Comparison of ENCODE assay signal across 14 mouse cellular contexts in the genomic region with DNA sequence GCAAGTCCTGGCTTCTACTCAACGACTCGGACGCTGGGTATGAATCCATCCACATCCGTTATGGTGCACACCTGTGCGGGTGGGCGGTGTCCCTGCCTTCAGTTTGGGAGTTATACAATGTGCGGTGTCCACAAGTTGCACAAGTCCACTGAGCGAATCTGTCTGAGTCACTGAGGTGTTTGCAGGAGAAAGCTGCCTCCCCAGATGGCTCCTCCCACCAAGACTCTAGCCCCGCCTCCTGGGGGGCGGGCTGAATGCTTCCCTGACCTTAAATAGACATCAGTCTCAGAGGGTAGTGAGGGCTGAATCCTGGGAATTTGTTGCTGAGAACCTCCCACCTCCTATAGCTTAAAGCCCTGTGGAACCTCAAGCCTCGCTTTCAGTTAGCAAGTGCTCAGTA. TPM values are rescaled to one million over a fixed set of nuclear protein-coding genes. Genes with fewer than 3 reads are reported as not detected.
A peak's percentile ranks its signal among the peaks of the same experiment; 100 is the strongest.
DNase-seq lines count a peak whose midpoint lies in the region; ATAC-seq and TF ChIP-seq lines count a peak whose summit lies in the region.
"Had no signal": no experiment of that assay in that cellular context is flagged by ENCODE, and none has a peak within 500 bp of the region (broad histone marks: within the 10 kb centered on the region; RNA-seq: fewer than 3 reads in every experiment).

No protein-coding gene starts in this region.

- 87% methylated on average over 11 of the region's 11 CpGs for WGBS in kidney, embryonic 15.5 days
- WGBS in lung, embryonic 15.5 days = 87% methylated on average over 11 of the region's 11 CpGs
- WGBS in hindbrain, postnatal 0 days = 95% methylated on average over 11 of the region's 11 CpGs

- H3K27ac ChIP-seq in kidney, embryonic 15.5 days = peak overlapping the region; percentile 78
- no peak overlapping the region for H3K27ac ChIP-seq in lung, embryonic 15.5 days
- no peak overlapping the region for H3K27ac ChIP-seq in hindbrain, postnatal 0 days
- H3K27ac ChIP-seq: forebrain, embryonic 15.5 days; heart, embryonic 10.5 days; midbrain, embryonic 13.5 days had no signal

- peaks cover 13% of the 10 kb centered on the region for H3K4me1 ChIP-seq in E14TG2a.4 (replicated peaks; ENCODE audit: low read depth, low read length)
- H3K4me1 ChIP-seq in kidney, embryonic 15.5 days = peaks cover 42% of the 10 kb centered on the region
- H3K4me1 ChIP-seq in lung, embryonic 15.5 days = peaks cover 21% of the 10 kb centered on the region
- H3K4me1 ChIP-seq in hindbrain, postnatal 0 days (ENCODE audit: insufficient read depth, low read length) = no peaks in the 10 kb centered on the region
- H3K4me1 ChIP-seq: forebrain, embryonic 15.5 days; heart, embryonic 10.5 days; midbrain, embryonic 13.5 days had no signal

- no peaks in the 10 kb centered on the region for H3K9me3 ChIP-seq in E14TG2a.4 (ENCODE audit: low read length)
- H3K9me3 ChIP-seq in kidney, embryonic 15.5 days (replicated peaks) = no peaks in the 10 kb centered on the region
- no peaks in the 10 kb centered on the region for H3K9me3 ChIP-seq in lung, embryonic 15.5 days
- no peaks in the 10 kb centered on the region for H3K9me3 ChIP-seq in hindbrain, postnatal 0 days (ENCODE audit: low read length)
- H3K9me3 ChIP-seq: forebrain, embryonic 15.5 days; heart, embryonic 10.5 days; midbrain, embryonic 13.5 days had no signal

- H3K4me2 ChIP-seq in kidney, embryonic 15.5 days = peak overlapping the region; percentile 48
- peak overlapping the region; percentile 28; the same call in 1 of the 2 replicates for H3K4me2 ChIP-seq in lung, embryonic 15.5 days
- H3K4me2 ChIP-seq in hindbrain, postnatal 0 days (ENCODE audit: low read depth, low read length) = no peak overlapping the region
- H3K4me2 ChIP-seq: forebrain, embryonic 15.5 days; midbrain, embryonic 13.5 days had no signal

- no peak for ATAC-seq in kidney, embryonic 15.5 days (replicated peaks; ENCODE audit: low FRiP score)
- ATAC-seq in lung, embryonic 15.5 days (ENCODE audit: borderline replicate concordance, extremely low read depth, low FRiP score, low TSS enrichment) = no peak
- ATAC-seq in hindbrain, postnatal 0 days = no peak
- ATAC-seq: forebrain, embryonic 15.5 days; midbrain, embryonic 13.5 days had no signal

- H3K4me3 ChIP-seq in E14TG2a.4 (replicated peaks; ENCODE audit: low read length) = peak overlapping the region; percentile 66
- H3K4me3 ChIP-seq in kidney, embryonic 15.5 days (replicated peaks) = 0 out of 2 replicates have a peak overlapping the region, but pooled peaks have one; percentile 12
- no peak overlapping the region for H3K4me3 ChIP-seq in lung, embryonic 15.5 days
- H3K4me3 ChIP-seq in hindbrain, postnatal 0 days (ENCODE audit: low read length) = no peak overlapping the region
- H3K4me3 ChIP-seq: forebrain, embryonic 15.5 days; heart, embryonic 10.5 days; midbrain, embryonic 13.5 days had no signal

- no peak for TF ChIP-seq CTCF in E14TG2a.4 (conservative IDR thresholded peaks at IDR 0.05; ENCODE audit: low read length)
- TF ChIP-seq CTCF in hindbrain, postnatal 0 days (IDR thresholded peaks at IDR 0.05; ENCODE audit: low read depth) = no peak

- no peak overlapping the region for H3K9ac ChIP-seq in kidney, embryonic 15.5 days
- no peak overlapping the region for H3K9ac ChIP-seq in lung, embryonic 15.5 days
- no peak overlapping the region for H3K9ac ChIP-seq in hindbrain, postnatal 0 days (replicated peaks; ENCODE audit: low read length)
- H3K9ac ChIP-seq: forebrain, embryonic 15.5 days; midbrain, embryonic 13.5 days had no signal

- H3K27me3 ChIP-seq in E14TG2a.4 (ENCODE audit: insufficient read depth, low read length) = peaks cover 14% of the 10 kb centered on the region; the same call in 1 of the 2 replicates
- no peaks in the 10 kb centered on the region for H3K27me3 ChIP-seq in kidney, embryonic 15.5 days
- no peaks in the 10 kb centered on the region for H3K27me3 ChIP-seq in lung, embryonic 15.5 days
- no peaks in the 10 kb centered on the region for H3K27me3 ChIP-seq in hindbrain, postnatal 0 days (ENCODE audit: insufficient read depth, low read length)
- H3K27me3 ChIP-seq: forebrain, embryonic 15.5 days; midbrain, embryonic 13.5 days had no signal

- H3K36me3 ChIP-seq in E14TG2a.4 (ENCODE audit: insufficient read depth, low read length) = no peaks in the 10 kb centered on the region
- no peaks in the 10 kb centered on the region for H3K36me3 ChIP-seq in kidney, embryonic 15.5 days
- no peaks in the 10 kb centered on the region for H3K36me3 ChIP-seq in lung, embryonic 15.5 days
- no peaks in the 10 kb centered on the region for H3K36me3 ChIP-seq in hindbrain, postnatal 0 days (ENCODE audit: insufficient read depth, low read length)
- H3K36me3 ChIP-seq: forebrain, embryonic 15.5 days; heart, embryonic 10.5 days; midbrain, embryonic 13.5 days had no signal

- peak; percentile 93 for DNase-seq in ZHBTc4 (ENCODE audit: low read depth, low spot score)
- no peak for DNase-seq in layer of hippocampus, postnatal 10 days (ENCODE audit: low spot score in 2 of 2)
- DNase-seq in hindbrain, postnatal 0 days (ENCODE audit: low spot score) = no peak
- no peak for DNase-seq in ovary, postnatal 14 days (ENCODE audit: low spot score)
- DNase-seq in cerebellum, adult 11 months = no peak
- DNase-seq: cerebellum, postnatal 36 days; layer of hippocampus, postnatal 36 days; thymus, adult 2 months had no signal

RNA-seq across cellular contexts. Expression of a gene that starts 35.6 kb away (rescaled TPM):
- polyA plus RNA-seq in kidney, embryonic 15.5 days (2015; fragmentation: Nextera tagmentation; extraction: Ambion mirVana) = 543 and 552 TPM in 2 replicates
- polyA plus RNA-seq in lung, embryonic 15.5 days (2015; fragmentation: Nextera tagmentation; extraction: Ambion mirVana) = 552 and 563 TPM in 2 replicates
- 100 to 1,000 TPM; 801 to 853 TPM for total RNA-seq in layer of hippocampus, postnatal 10 days (2021)
- total RNA-seq in hindbrain, postnatal 0 days (2014; rRNA removed) = 861 and 986 TPM in 2 replicates
- 287 and 288 TPM in 2 replicates for polyA plus RNA-seq in hindbrain, postnatal 0 days (2015; fragmentation: Nextera tagmentation; extraction: Ambion mirVana)

Comparison
In these comparisons a context has a peak if more than half of its experiments do, and no peak if none do; other contexts are left out.
1. H3K4me3 ChIP-seq: peak in E14TG2a.4 (single experiment) and kidney, embryonic 15.5 days (single experiment); none in lung, embryonic 15.5 days (single experiment) and hindbrain, postnatal 0 days (single experiment).